Mouse (Mus musculus) hindbrain, embryonic 13.5 days (tissue): ENCODE results near the gene Gm21719. TPM values are rescaled to one million over a fixed set of nuclear protein-coding genes. Genes with fewer than 3 reads are reported as not detected.
"Not testable (repeated sequence)": the region's sequence is repeated elsewhere in the genome, so short reads cannot be mapped to it uniquely, and the experiment has no call there.

Experiments used
- ATAC-seq: fragments of 200-750 bp; cut with Nextera tagmentation; 2 replicates; pipeline ENCODE4 v1.8.0; 2017; ENCODE audit warnings: moderate TSS enrichment; ENCODE audit not compliant: low FRiP score
- H3K27ac ChIP-seq: fragments of 300-500 bp; sonication (generic); 2 replicates; pipeline ENCODE4 v1.5.1; 2015; ENCODE audit warnings: inconsistent platforms, mild to moderate bottlenecking, moderate library complexity
- H3K27me3 ChIP-seq: fragments of 300-500 bp; sonication (generic); 2 replicates; pipeline ENCODE4 v1.6.1; 2015; ENCODE audit warnings: mild to moderate bottlenecking, inconsistent platforms
- H3K36me3 ChIP-seq: fragments of 300-500 bp; sonication (generic); 2 replicates; pipeline ENCODE4 v1.6.1; 2015; ENCODE audit warnings: mild to moderate bottlenecking, inconsistent platforms
- H3K4me1 ChIP-seq: fragments of 300-500 bp; sonication (generic); replicated peaks from 2 replicates; pipeline ENCODE4 v1.6.1; 2015; ENCODE audit warnings: inconsistent platforms
- H3K4me2 ChIP-seq: fragments of 300-500 bp; sonication (generic); 2 replicates; pipeline ENCODE4 v1.6.1; 2015; ENCODE audit warnings: inconsistent platforms, mild to moderate bottlenecking, moderate library complexity
- H3K4me3 ChIP-seq: fragments of 300-500 bp; sonication (generic); 2 replicates; pipeline ENCODE4 v1.5.1; 2015; ENCODE audit warnings: mild to moderate bottlenecking, inconsistent platforms
- H3K9ac ChIP-seq: fragments of 300-500 bp; sonication (generic); 2 replicates; pipeline ENCODE4 v1.6.1; 2015; ENCODE audit warnings: mild to moderate bottlenecking, inconsistent platforms
- H3K9me3 ChIP-seq: fragments of 300-500 bp; sonication (generic); 2 replicates; pipeline ENCODE4 v1.6.1; 2016; ENCODE audit warnings: inconsistent platforms
- WGBS: fragments of 180-500 bp; shearing (Covaris S2); methylation state at CpG from one replicate; pipeline ENCODE4 v1.1.7; 2015; 5-methylcytosine and 5-hydroxymethylcytosine counted together
- polyA plus RNA-seq: library from polyadenylated mRNA; unstranded; fragments of >200 nt; fragmentation: Nextera tagmentation; extraction: Ambion mirVana; gene quantifications from 2 replicates; pipeline ENCODE4 v1.2.1, GENCODE M21; 2015

Gene Gm21719
- not detected in 2 replicates for polyA plus RNA-seq

DNA sequence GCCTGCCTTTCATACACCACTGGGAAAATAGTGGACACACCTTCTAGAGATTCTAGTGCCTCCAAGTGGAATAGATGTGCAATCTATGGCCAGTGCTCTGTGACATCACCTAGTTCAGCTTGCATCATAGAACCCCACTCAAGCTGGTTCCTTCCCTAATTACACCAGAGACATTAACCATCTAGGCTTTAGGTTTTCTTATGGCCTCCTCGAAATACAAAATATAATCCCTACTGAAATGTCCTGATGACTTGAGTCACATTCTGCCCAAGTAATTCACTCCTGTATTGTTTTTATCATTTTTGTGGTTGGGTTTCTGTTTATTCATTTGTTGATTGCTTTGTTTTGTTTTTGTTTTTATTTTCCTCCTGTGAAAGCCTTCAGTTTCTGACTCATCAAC is at the start of gene Gm21719:
Gene Gm21719, minus strand, starts transcription at position 101 of the 400 bp plus-strand sequence.
- H3K4me3 ChIP-seq, H3K4me2 ChIP-seq, H3K27me3 ChIP-seq, H3K9me3 ChIP-seq, H3K9ac ChIP-seq, H3K4me1 ChIP-seq, H3K36me3 ChIP-seq, ATAC-seq, H3K27ac ChIP-seq: not testable (repeated sequence)
- WGBS, result 55% methylated on average over 1 of the region's 1 CpGs

Other genes with a start within 250 kb of the Gm21719 start
- gene Gm28919, start 99.3 kb downstream of the Gm21719 start, polyA plus RNA-seq, result not detected in 2 replicates
- not detected in 2 replicates for gene Gm20830, start 235.4 kb upstream of the Gm21719 start, polyA plus RNA-seq